Mouse (Mus musculus): ENCODE data around the gene Rps21.

Gene Rps21

GRCm38 (mm10) chr2:180257001-180257521 is at the start of gene Rps21:
Gene Rps21 (plus strand): TSS chr2:180257377.
- DNase-seq: peak; percentile 100

DNA sequence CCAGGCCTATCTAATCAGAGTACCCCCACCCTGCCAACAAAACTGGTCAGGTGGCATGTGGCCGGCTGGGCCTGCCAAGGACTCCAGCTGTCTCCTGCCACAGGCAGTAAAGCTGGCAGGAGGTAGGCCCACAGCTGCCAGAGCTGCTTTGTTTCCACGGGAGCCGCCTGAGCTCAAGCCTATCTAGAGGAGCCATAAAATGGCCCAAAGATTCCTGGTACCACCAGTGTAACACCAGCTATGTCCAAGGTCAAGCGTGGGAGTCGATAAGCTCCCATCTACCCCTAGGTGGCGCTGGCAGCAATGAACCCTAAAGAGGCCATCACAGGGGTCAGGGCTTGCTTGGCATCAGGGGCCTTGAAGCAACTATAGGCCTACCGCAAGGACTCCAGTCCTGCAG is 49.3 kb upstream of the Rps21 start:
- peak; percentile 98 for DNase-seq

- no peak for DNase-seq
These were observed 48.2 kb upstream of the Rps21 start for GRCm38 (mm10) chr2:180208976-180209375.

DNA sequence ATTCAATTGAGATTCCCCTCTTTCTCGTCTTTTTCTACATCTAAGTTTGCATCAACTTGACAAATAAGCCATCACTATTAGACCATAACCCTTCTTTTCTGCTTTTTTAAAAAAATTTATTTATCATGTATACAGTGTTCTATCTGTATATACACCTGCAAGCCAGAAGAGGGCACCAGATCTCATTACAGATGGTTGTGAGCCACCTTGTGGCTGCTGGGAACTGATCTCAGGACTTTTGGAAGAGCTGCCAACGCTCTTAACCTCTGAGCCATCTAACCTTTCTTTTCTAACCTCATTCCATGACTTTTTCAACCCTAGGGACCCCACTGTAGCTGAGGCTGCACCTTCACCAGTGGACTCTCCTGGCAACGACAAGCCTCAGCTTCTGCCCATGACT is 44.9 kb upstream of the Rps21 start:
- no peak for DNase-seq

- DNase-seq: peak; percentile 94
These were observed 42.7 kb upstream of the Rps21 start for GRCm38 (mm10) chr2:180214352-180214978.

- DNase-seq: peak; percentile 95
These were observed 42.1 kb upstream of the Rps21 start for GRCm38 (mm10) chr2:180215011-180215461.

DNA sequence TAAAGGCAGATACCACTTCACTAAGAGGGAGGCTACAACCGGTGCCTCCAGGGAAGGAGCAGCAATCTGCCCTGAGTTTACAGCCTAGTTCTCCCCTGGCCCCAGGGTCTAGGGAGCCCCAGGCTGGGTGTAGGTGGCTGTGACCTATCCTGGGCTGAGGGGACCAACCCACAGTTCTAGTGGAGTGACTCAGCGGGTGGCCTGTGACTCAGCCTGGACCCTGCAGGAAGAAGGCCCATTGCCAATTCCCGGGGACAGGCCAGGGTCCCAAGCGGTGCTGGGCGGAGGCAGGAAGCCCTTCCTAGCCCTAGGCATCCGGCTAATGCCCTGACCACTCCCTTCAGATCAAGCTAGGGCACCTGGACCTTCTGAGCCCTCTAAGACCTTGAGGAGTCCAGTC is 41.2 kb upstream of the Rps21 start:
- peak; percentile 98 for DNase-seq

DNA sequence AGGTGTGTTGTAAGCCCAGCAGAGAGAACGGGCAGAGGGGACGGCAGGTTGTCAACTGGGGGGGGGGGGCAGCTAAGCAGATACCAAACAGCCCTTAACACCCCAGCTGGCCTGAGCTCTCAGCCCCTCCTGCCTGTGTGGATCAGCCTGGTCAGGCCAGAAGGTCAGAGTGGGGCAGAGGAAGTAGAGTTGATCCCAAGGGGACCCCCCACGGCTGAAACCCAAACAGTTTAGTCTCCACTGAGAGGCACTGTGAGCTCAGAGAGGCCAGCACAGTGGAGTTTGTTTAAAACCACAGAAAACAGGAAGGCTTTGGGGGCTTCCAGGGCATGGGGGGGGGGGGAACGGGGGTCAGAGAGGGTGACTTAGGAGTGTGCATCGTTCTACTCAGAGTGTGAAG is 40.3 kb upstream of the Rps21 start:
- no peak for DNase-seq

DNA sequence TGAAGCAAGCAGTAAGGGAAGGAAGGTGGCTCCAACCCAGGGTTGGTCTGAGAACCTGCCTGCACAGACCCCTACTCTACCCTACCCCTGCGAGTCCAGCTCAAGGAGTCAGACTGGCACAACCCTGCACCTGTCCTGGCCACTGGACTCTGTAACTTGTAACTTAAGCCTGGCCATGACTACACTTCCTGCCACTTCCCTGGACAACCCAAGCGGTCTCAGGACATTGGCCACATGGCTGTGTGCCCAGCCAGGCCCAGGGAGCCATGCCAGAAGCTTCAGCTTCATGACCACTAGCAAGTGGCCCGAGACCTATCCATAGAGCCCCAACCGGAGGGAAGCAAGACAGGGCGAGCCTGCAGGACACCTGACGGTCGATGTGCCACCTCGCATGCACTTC is 39.6 kb upstream of the Rps21 start:
- peak; percentile 99 for DNase-seq

GRCm38 (mm10) chr2:180218241-180218640 is 38.9 kb upstream of the Rps21 start:
- peak; percentile 94 for DNase-seq

DNA sequence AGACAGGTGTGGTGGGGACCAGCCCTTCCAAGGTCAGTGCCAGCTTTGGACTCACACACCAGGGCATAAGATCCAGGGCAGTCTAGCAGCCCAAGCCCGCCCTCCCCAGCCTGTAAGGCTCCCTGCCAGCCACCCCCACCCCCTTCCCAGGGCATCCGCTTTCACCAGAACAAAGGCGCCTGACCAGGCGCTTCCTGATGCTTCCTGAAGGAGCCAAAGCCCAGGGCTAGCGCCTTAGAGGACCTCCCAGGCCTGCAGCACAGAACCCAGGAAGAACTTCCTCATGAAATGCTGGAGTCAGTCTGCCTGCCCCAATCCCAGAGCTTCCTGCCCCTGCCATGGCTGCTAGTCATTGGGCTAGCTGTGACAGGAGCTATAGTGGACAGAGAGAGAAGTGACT is 38.5 kb upstream of the Rps21 start:
- DNase-seq: peak; percentile 98

DNA sequence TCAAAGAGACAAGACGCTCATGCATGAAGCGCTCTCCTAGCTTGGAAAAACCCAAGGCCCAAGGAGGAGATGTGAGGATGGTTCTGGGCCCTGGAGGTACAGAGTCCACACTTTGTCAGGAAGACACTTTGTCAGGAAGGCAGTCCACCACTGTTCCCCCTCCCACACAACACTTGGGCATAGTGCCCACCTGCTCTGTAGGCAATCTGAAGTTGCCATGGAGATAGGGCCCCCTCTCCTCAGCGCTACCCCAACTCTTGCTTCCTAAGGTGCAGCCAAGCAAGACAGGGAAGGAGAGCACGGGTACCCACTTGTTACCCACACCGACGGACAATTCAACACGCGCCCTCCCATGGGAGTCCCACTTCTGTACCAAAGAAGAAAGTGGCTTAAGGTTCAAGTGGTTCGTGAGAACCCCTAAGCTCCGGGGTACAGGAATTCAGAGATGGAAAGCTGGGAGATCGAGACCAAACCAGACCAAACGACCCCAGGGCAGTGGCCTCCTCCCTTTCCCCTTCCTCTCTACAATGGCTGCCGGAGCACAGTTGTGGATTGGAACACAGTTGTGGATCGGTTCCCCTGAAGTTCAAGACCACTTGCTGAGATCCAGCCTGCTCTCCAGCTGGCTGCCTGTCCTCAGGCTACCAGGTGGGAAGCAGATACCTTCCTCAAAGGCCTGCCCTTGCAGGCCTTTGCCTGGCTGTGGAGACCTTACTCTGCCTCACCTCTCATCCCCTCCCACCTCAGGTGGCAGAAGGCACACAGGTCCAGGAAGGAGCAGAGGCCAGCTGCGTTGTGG is 37.8 kb upstream of the Rps21 start:
- DNase-seq: peak; percentile 91

- peak; percentile 90 for DNase-seq
These were observed 37.0 kb upstream of the Rps21 start for GRCm38 (mm10) chr2:180220165-180220564.

DNA sequence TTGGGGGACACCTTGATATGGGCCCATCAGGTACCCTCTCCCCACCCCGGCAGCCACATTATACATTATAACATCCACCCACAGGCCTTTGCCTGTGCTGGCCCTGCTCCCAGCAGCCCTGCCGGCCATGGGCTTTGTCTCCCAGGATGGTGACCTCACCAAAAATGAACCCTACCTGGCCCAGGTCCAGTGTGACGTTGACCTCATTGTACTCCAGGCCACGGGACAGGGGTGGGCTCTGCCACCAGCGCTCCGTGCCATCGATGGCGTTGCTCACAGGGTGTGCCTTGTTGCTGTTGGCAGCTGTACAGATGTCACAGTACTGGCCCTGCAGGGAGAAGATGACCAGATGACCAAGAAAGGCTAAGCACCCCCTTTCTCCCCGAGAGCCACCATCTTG is 36.1 kb upstream of the Rps21 start:
- peak; percentile 94 for DNase-seq

DNA sequence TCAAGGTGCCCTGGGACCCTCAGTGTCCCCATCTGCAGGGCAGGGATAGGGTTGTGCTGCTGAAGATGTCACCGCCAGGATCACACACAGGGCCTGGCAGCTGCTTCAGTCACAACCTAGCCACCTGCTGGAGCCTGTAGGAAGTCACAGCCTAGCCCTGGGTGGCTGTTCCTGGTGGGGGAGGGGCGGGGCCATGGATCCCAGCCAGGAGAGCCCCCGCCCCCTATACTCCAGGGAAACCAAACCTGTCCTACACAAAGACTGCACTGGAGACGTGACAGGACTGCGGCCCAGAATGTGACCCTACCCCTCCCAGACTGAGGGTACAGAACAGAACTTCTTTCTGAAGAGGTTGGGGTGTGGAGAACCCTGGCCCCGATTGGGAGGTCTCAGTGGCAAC is 34.9 kb upstream of the Rps21 start:
- DNase-seq: peak; percentile 96

DNA sequence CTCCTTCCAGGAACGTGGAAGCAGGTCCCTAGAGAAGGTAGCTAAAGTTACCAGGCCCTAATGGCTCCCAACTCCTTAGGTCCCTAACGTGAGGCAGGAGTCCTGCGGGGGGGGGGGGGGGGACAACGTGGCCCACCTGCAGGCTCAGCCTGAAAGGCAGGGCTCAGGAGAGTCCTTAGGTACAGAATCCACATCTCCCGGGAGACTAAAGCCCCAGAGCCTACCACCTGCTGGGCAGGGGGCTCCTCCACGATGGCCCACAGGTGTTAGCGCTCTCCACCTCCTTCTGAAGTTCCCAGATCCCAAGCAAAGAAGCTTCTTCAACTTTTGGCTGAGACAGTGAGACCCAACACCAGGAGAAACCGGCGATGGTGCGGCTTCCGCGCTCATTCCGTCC is 32.5 kb upstream of the Rps21 start:
- DNase-seq: no peak

DNA sequence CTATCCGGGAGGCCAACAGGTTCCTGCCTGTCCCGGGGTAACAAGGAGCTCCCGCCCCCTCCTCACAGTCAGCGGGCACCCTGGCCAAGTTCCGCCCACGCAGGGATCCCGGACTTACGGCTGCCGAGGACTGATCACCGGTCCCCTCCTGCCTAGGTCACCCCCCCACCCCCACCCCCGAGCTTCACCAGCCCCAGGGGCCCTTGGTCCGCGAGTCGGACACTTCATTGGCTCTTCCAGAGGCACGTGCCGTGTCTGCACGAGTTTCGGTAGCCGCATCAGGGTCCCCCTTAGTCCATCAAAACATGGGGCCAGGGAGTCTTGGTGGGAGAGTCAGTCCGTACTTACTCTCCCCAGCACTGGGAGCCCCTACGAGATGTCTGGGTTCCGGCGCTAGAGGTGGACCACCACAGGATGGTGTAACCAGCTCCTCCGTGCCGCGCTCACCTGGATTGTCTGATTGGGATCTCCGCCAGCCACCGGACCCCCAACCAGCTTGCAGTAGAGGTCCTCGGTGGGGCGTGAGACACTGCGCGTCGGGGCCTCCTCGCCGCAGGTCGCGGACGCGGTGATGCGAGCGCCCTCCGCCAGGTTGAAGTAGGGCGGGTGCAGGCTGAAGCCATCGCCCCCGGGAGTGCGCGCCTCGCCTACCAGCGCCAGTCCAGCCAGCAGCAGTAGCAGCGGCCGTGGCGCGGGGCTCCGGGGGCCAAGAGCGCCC is 32.0 kb upstream of the Rps21 start:
- peak; percentile 96 for DNase-seq

DNA sequence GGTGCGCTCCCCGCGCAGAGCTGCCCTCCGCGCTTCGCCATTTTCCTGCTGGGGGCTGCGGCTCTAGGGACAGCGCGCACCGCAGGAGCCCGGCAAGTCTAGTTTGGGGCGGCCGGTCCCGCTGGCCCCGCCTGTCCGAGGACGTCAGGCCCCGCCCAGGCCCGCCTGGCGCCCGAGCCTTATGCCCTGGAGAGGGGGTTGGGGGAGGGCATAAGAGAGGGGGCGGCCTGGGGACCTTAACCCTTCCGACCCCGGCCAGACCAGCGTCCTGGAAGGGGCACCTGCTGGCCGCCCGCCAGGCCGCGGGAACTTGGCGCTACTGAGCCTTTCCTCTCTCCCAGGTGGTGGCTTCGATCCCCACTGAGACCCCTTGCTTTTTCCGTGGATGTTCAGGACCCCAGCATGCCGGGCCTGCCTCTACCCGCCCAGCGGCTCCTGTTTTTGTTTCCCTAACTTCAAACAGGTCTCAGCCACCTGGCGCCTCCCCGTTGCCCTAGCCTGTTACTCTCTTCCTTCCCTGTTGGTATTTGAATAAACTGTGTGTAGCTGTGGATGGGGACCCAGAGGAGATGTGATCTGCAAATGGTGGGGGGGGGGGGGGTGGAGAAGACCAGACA is 31.3 kb upstream of the Rps21 start, which contains the start of gene Lama5:
Lama5 (minus strand) TSS at position 98 of the 617 bp plus-strand sequence.
- peak; percentile 98 for DNase-seq

DNA sequence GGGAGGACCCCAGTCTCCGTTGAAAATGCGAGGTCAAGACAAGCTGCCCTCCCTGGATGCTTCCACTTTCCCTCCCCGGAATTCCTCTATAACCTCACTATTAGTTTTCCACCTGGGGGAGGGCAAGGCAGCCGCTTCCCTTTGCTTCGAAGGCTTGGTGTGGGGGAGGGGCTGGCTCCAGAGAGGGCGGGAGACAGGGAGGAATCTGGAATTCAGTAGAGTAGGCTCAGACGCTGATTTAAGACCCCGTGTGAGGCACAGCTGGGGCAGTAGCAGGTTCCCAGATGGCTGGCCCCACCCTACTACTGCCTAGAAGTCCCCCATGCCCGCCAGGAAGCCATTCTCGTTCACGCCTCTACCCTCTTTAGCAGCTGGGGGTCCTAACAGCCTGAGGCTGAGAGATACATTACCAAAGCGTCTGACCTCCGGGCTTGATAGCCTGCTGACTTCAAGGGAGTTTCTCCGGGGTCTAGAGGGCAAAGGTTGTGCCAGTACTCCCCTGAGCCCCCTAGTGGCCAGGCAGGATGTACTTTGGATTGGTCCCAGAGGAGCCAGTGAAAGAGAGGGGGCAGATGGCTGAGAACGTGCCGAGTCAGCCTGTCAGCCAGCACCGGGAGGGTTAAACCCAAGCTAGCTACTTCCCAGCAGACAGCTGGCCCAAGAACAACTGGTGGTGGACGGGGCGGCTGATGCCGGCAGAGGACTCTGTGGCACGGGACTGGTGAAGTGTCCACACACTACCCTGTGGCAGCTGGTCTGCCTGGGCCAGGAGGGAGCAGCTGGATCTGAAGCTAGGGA is 29.7 kb upstream of the Rps21 start:
- peak; percentile 96 for DNase-seq

DNA sequence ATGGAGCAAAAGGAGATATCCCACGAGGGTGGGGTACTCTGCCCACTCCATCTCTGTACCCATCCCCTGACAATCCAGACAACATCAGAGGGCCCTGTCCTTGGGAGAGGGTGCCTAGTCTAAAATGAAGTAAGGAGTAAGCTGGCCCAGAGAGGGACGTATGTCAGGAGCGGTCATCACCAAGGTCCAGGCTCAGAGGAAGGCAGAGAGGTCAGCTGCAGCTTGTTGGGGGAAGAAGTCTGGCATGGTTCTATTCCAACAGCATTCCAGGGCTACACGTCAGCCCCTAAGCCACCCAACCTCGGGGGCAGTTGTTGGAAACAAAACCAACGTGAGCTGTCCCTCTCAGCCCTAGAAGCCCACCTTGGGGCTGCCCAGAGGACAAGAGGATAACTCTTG is 29.1 kb upstream of the Rps21 start:
- DNase-seq: no peak

GRCm38 (mm10) chr2:180228592-180228991 is 28.6 kb upstream of the Rps21 start:
- DNase-seq: peak; percentile 96

GRCm38 (mm10) chr2:180229129-180229528 is 28.0 kb upstream of the Rps21 start:
- DNase-seq: peak; percentile 85

Measured in heart, adult 11 months (tissue).